Mouse (Mus musculus) lung, postnatal 0 days (tissue): ENCODE results near the gene Zdhhc6. TPM values are rescaled to one million over a fixed set of nuclear protein-coding genes. Genes with fewer than 3 reads are reported as not detected.

Source experiments
- ATAC-seq: fragments of 200-750 bp; cut with Nextera tagmentation; 2 replicates; pipeline ENCODE4 v1.8.0; 2017; ENCODE audit warnings: moderate library complexity
- DNase-seq: peaks from one replicate; pipeline ENCODE4 v3.0.0-alpha.2; 2016; ENCODE audit warnings: low spot score
- H3K27ac ChIP-seq: fragments of 300-500 bp; sonication (generic); 2 replicates; pipeline ENCODE4 v1.5.1; 2014; ENCODE audit warnings: antibody characterized with exemption, mild to moderate bottlenecking, low read length, mixed read lengths
- H3K27me3 ChIP-seq: fragments of 300-500 bp; sonication (generic); replicated peaks from 2 replicates; pipeline ENCODE4 v1.6.1; 2014; ENCODE audit warnings: low read length, mixed read lengths; ENCODE audit not compliant: insufficient read depth
- H3K36me3 ChIP-seq: fragments of 300-500 bp; sonication (generic); 2 replicates; pipeline ENCODE4 v1.6.1; 2014; ENCODE audit warnings: low read length, mixed read lengths; ENCODE audit not compliant: insufficient read depth
- H3K4me1 ChIP-seq: fragments of 300-500 bp; sonication (generic); 2 replicates; pipeline ENCODE4 v1.6.1; 2014; ENCODE audit warnings: antibody characterized with exemption, low read depth, low read length, mixed read lengths; ENCODE audit not compliant: insufficient read depth
- H3K4me2 ChIP-seq: fragments of 300-500 bp; sonication (generic); replicated peaks from 2 replicates; pipeline ENCODE4 v1.6.1; 2014; ENCODE audit warnings: low read depth, mild to moderate bottlenecking, low read length, moderate library complexity, mixed read lengths
- H3K4me3 ChIP-seq: fragments of 300-500 bp; sonication (generic); 2 replicates; pipeline ENCODE4 v1.5.1; 2014; ENCODE audit warnings: low read depth, low read length
- H3K9ac ChIP-seq: fragments of 300-500 bp; sonication (generic); replicated peaks from 2 replicates; pipeline ENCODE4 v1.6.1; 2014; ENCODE audit warnings: low read depth, mild to moderate bottlenecking
- H3K9me3 ChIP-seq: fragments of 300-500 bp; sonication (generic); 2 replicates; pipeline ENCODE4 v1.6.1; 2016; ENCODE audit warnings: low read length, mixed read lengths
- CTCF ChIP-seq: IDR thresholded peaks from 2 replicates; pipeline ENCODE4 v1.5.1; 2016; ENCODE audit warnings: antibody characterized with exemption, mild to moderate bottlenecking
- EP300 ChIP-seq: IDR thresholded peaks from 2 replicates; pipeline ENCODE4 v1.6.1; 2016; ENCODE audit warnings: antibody characterized with exemption, mild to moderate bottlenecking, control low read depth
- WGBS: fragments of 180-500 bp; shearing (Covaris S2); extraction: QIAGEN DNeasy Blood & Tissue Kit; methylation state at CpG from one replicate; pipeline ENCODE4 v1.1.7; 2014; 5-methylcytosine and 5-hydroxymethylcytosine counted together
- polyA plus RNA-seq: library from polyadenylated mRNA; unstranded; fragments of >200 nt; fragmentation: Nextera tagmentation; extraction: Ambion mirVana; gene quantifications from 2 replicates; pipeline ENCODE4 v1.2.1, GENCODE M21; 2015

Gene Zdhhc6
- polyA plus RNA-seq, 1 experiment from 2014 or later = 69.3 TPM

DNA sequence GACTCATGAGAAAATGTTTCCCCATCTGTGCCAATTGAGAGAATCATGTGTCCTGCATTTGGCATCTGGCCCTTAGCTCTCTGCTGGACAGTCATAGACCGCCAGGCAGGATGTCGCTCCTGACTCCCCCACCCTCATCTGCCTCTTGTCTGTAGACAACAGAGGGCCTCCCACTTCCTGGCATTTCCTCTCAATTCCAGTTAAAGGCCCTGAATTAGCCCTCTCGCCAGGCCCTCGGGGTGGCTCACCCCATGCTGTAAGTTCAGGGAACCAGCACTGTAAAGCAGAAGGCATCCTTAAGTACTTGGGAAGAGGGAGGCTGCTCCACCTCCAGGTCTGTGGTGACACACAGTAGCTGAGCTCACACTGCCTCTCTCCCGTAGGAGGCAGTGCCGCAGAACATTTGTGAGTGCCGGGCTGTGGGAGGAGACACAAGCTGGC, 71.0 kb downstream of the Zdhhc6 start:
- WGBS = 4% methylated on average over 7 of the region's 7 CpGs
- H3K4me2 ChIP-seq = no peak overlapping the region; the same call in 1 of the 2 replicates

GRCm38 (mm10) chr19:55241186-55241645, 74.6 kb downstream of the Zdhhc6 start, which contains the start of gene Gucy2g:
TSS of gene Gucy2g (minus strand) at chr19:55241236.
- Histone ChIP-seq H3K27me3 (no peaks in the 10 kb centered on the region), H3K4me1 (peaks cover 5% of the 10 kb centered on the region; the same call in 1 of the 2 replicates), H3K9me3 (no peaks in the 10 kb centered on the region), H3K27ac (no peak within 1 kb of the TSS), H3K9ac (no peak within 1 kb of the TSS), H3K4me2 (no peak within 1 kb of the TSS), H3K4me3 (no peak within 1 kb of the TSS), H3K36me3 (no peaks in the 10 kb centered on the region)
- ATAC-seq (no peak), DNase-seq (no peak)
- TF ChIP-seq EP300 (no peak), CTCF (no peak)
- WGBS = 83% methylated on average over 6 of the region's 6 CpGs

More for the DNA sequence above, 71.0 kb downstream of the Zdhhc6 start:
- no peaks in the 10 kb centered on the region for H3K9me3 ChIP-seq
- no peaks in the 10 kb centered on the region for H3K27me3 ChIP-seq
- TF ChIP-seq CTCF (peak; percentile 75), EP300 (peak; percentile 63; the same call in 1 of the 2 replicates)
- ATAC-seq (peak; percentile 96), DNase-seq (peak; percentile 92)
- peak overlapping the region; percentile 82 for H3K27ac ChIP-seq
- H3K36me3 ChIP-seq = no peaks in the 10 kb centered on the region
- H3K9ac ChIP-seq = no peak overlapping the region
- peaks cover 9% of the 10 kb centered on the region; the same call in 1 of the 2 replicates for H3K4me1 ChIP-seq
- no peak overlapping the region for H3K4me3 ChIP-seq

DNA sequence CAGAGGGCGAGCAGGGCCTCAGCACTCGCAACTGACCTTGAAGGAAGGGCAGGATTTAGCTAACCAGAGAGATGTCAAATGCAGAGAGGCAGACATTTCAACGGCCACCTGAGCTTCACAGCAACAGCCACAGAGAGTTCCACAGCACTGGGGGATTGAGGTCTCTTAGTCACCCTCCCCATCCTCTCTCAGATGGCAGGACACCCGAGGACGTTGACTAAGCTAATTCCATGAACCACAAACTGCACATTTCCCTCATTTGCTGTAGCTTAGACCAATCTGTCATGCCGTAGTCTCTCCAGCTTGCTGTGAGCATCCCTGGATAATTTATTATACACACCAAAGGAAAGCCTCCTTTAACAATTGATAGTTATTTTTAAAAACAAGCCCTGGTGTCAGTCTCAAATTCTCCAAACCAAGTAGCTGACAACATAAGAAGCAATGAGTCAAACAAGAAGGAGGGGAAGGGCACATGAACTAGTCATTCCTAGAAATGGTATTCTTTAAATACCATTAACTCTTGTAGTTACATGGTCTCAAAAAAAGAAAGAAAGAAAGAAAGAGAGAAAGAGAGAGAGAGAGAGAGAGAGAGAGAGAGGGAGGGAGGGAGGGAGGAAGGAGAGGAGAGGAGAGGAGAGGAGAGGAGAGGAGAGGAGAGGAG, 75.9 kb downstream of the Zdhhc6 start:
- Histone ChIP-seq H3K27ac (no peak overlapping the region), H3K36me3 (no peaks in the 10 kb centered on the region), H3K4me2 (no peak overlapping the region), H3K27me3 (no peaks in the 10 kb centered on the region), H3K9me3 (no peaks in the 10 kb centered on the region), H3K4me1 (no peaks in the 10 kb centered on the region), H3K9ac (no peak overlapping the region), H3K4me3 (no peak overlapping the region)
- WGBS = 68% methylated on average over 6 of the region's 6 CpGs
- TF ChIP-seq EP300 (no peak), CTCF (no peak)
- ATAC-seq = no peak
- no peak for DNase-seq

- ATAC-seq (no peak), DNase-seq (no peak)
- Histone ChIP-seq H3K4me1 (peaks cover 3% of the 10 kb centered on the region; the same call in 1 of the 2 replicates), H3K27me3 (no peaks in the 10 kb centered on the region), H3K9ac (no peak overlapping the region), H3K4me2 (no peak overlapping the region), H3K9me3 (no peaks in the 10 kb centered on the region), H3K36me3 (no peaks in the 10 kb centered on the region), H3K27ac (no peak overlapping the region), H3K4me3 (no peak overlapping the region)
- WGBS = 71% methylated on average over 5 of the region's 5 CpGs
- no peak for TF ChIP-seq CTCF
- TF ChIP-seq EP300 = no peak
These were observed 79.3 kb downstream of the Zdhhc6 start for GRCm38 (mm10) chr19:55236564-55236963.

DNA sequence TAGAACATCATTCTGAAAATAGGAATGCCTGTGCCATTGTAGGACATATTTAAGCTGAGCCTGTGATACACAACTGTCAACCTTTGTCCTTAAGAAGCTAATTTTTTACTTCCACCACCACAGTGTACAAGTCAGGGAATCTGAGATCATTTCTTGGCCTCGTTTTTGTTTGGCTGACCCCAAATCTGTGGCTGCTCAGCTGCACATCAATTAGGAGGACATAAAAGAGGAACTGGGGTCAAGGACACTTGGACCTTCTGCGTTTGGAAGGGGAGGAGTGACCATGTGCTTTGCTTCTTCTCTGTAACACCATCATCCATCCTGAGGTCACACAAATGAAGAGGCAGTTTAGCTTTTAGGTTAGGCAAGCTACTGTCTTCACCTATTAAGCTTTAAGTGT, 79.8 kb downstream of the Zdhhc6 start:
- no peak overlapping the region for H3K27ac ChIP-seq
- H3K4me1 ChIP-seq = peaks cover 3% of the 10 kb centered on the region; the same call in 1 of the 2 replicates
- H3K4me2 ChIP-seq = no peak overlapping the region
- H3K9ac ChIP-seq = no peak overlapping the region
- no peaks in the 10 kb centered on the region for H3K27me3 ChIP-seq
- no peak for TF ChIP-seq EP300
- TF ChIP-seq CTCF = no peak
- ATAC-seq (no peak), DNase-seq (no peak)
- H3K4me3 ChIP-seq = no peak overlapping the region
- WGBS = 19% methylated on average over 2 of the region's 2 CpGs
- no peaks in the 10 kb centered on the region for H3K9me3 ChIP-seq
- H3K36me3 ChIP-seq = no peaks in the 10 kb centered on the region

DNA sequence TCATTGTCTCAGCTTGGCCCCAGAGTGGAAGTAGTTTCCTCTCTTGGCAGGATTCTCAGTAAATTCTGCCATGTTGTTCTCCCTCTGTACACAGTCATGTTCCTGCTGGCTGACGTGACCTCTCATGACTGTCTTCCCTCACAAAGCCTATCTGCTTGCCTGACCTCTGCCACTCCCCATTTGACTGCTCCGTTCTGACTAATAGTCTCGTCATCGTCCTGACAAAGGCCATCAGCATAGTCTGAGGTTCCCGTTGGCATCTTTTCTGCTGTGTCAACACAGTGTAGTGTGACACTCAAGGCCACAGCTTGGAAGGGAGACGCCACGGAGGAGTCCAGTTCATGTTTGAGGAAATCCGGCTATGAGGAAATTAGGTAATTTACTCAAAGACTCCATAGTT, 83.7 kb downstream of the Zdhhc6 start:
- Histone ChIP-seq H3K4me2 (no peak overlapping the region), H3K4me3 (no peak overlapping the region), H3K36me3 (no peaks in the 10 kb centered on the region), H3K27me3 (no peaks in the 10 kb centered on the region), H3K4me1 (peaks cover 3% of the 10 kb centered on the region; the same call in 1 of the 2 replicates), H3K9me3 (no peaks in the 10 kb centered on the region), H3K27ac (no peak overlapping the region), H3K9ac (no peak overlapping the region)
- ATAC-seq (peak; percentile 95), DNase-seq (peak; percentile 92)
- WGBS = 10% methylated on average over 8 of the region's 8 CpGs
- peak; percentile 26; the same call in 1 of the 2 replicates for TF ChIP-seq EP300
- no peak for TF ChIP-seq CTCF
